Mouse (Mus musculus) brain, embryonic 14.5 days (tissue): ENCODE measurements around the gene Crisp2.

Experiments used
- CTCF ChIP-seq: fragments of 200-500 bp; IDR thresholded peaks from 2 replicates; pipeline ENCODE4 v1.5.1; 2012; ENCODE audit warnings: inconsistent platforms, mild to moderate bottlenecking, moderate library complexity, borderline replicate concordance; ENCODE audit not compliant: insufficient read depth, insufficient read length; ENCODE audit errors: extremely low read depth
- POLR2A ChIP-seq: fragments of 200-500 bp; IDR thresholded peaks from 2 replicates; pipeline ENCODE4 v1.6.1; 2012; ENCODE audit warnings: mild to moderate bottlenecking, inconsistent platforms, borderline replicate concordance; ENCODE audit not compliant: poor library complexity, insufficient read depth, insufficient read length, severe bottlenecking; ENCODE audit errors: extremely low read depth

DNA sequence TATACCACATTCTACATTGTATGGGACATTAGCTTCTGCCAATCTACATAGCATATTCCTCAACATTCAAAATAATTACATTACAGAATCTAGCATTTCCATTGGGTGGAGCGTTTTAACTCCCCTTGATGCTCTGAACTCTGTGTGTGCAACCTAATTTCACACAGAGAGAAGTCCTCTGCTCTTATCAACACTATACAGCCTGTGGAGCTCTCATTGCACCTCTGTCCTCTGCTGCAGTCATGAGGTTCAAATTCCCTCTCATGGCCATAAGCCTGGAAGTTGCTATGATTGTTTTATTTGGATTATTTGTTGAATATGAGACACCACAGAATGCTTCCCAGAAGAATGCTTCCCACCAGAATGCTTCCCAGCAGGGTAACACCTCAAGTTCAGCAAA, 4.1 kb upstream of the Crisp2 start, which contains the start of gene Rhag:
- no peak for TF ChIP-seq CTCF
- TF ChIP-seq POLR2A: no peak
